Mouse (Mus musculus): Measurements from ENCODE around the gene Trp53rkb. TPM values are rescaled to one million over a fixed set of nuclear protein-coding genes. Genes with fewer than 3 reads are reported as not detected.

Gene Trp53rkb
- polyA plus RNA-seq, 1 experiment from 2014 or later = 10.0 TPM

DNA sequence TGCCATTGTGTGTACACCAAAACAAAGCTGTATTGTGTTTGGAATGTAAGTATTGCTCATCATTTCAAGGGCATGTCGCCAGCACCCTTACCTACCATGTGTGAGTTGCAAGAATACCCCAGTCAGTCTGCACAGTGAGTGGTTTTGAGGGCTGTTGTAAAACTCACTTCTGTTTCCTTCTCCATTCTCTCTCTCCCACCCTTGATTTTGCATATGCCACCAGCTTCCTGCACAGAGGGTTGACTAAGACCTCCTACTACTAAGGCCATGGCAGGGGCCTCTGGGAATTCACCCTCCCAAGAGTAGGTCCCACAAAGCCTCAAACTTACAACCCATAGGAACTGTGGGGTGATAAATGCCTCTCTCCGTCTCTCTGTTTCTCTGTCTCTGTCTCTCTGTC is 9.1 kb downstream of the Trp53rkb start:
- no peak for ATAC-seq (ENCODE audit: low FRiP score)
- H3K4me3 ChIP-seq (replicated peaks) = no peak overlapping the region
- H3K4me2 ChIP-seq = no peak overlapping the region
- peaks cover 9% of the 10 kb centered on the region for H3K4me1 ChIP-seq
- H3K9me3 ChIP-seq = no peaks in the 10 kb centered on the region
- 0 out of 2 replicates have a peak, but pooled peaks cover 8% of the 10 kb centered on the region for H3K27me3 ChIP-seq
- H3K27ac ChIP-seq = no peak overlapping the region
- no peak overlapping the region for H3K9ac ChIP-seq
- WGBS = 84% methylated on average over 2 of the region's 2 CpGs
- peaks cover 22% of the 10 kb centered on the region for H3K36me3 ChIP-seq (replicated peaks)

DNA sequence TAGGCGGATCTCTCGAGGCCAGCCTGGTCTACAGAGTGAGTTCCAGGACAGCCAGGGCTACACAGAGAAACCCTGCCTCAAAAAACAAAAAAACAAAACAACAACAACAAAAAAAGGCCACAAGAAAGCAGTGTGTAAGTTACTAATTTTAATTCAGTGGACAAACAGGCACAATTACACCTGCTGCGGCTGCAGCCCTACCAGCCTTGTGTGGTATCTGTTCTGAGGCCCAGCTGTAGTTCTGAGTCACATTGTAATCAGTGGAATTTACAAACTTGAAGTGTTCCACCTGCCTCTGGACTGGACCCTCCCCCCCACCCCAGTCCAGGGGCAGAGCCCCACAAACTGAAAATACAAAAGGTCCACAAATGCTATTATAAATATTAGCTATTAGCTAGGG is 11.0 kb downstream of the Trp53rkb start:
- no peak overlapping the region for H3K27ac ChIP-seq
- ATAC-seq (ENCODE audit: low FRiP score) = no peak
- H3K36me3 ChIP-seq (replicated peaks) = peaks cover 4% of the 10 kb centered on the region
- H3K9ac ChIP-seq = no peak overlapping the region
- H3K4me3 ChIP-seq (replicated peaks) = no peak overlapping the region
- H3K4me1 ChIP-seq = peaks cover 15% of the 10 kb centered on the region
- H3K27me3 ChIP-seq = 0 out of 2 replicates have a peak, but pooled peaks cover 8% of the 10 kb centered on the region
- H3K4me2 ChIP-seq = no peak overlapping the region
- no peaks in the 10 kb centered on the region for H3K9me3 ChIP-seq
- 94% methylated on average over 3 of the region's 3 CpGs for WGBS

- H3K27ac ChIP-seq = peak within 1 kb of the TSS; percentile 46; the same call in 1 of the 2 replicates
- peaks cover 15% of the 10 kb centered on the region for H3K4me1 ChIP-seq
- WGBS = under 1% methylated on average over 68 of the region's 76 CpGs
- H3K4me3 ChIP-seq (replicated peaks) = peak within 1 kb of the TSS; percentile 77
- ATAC-seq (ENCODE audit: low FRiP score) = peak; percentile 90
- 0 out of 2 replicates have a peak, but pooled peaks cover 8% of the 10 kb centered on the region for H3K27me3 ChIP-seq
- H3K36me3 ChIP-seq (replicated peaks) = no peaks in the 10 kb centered on the region
- H3K9ac ChIP-seq = peak within 1 kb of the TSS; percentile 76
- H3K4me2 ChIP-seq = peak within 1 kb of the TSS; percentile 84
- H3K9me3 ChIP-seq = no peaks in the 10 kb centered on the region
Measured at GRCm38 (mm10) chr2:166805250-166806172, 13.2 kb downstream of the Trp53rkb start, which contains the start of gene Arfgef2. Gene Arfgef2 (plus strand): TSS chr2:166805588.

GRCm38 (mm10) chr2:166806173-166806705 is 13.9 kb downstream of the Trp53rkb start:
- Histone ChIP-seq H3K4me2 (peak overlapping the region; percentile 84), H3K27ac (peak overlapping the region; percentile 46; the same call in 1 of the 2 replicates), H3K36me3 (replicated peaks) (no peaks in the 10 kb centered on the region), H3K9ac (peak overlapping the region; percentile 76), H3K4me1 (peaks cover 15% of the 10 kb centered on the region), H3K9me3 (no peaks in the 10 kb centered on the region), H3K4me3 (replicated peaks) (peak overlapping the region; percentile 77), H3K27me3 (0 out of 2 replicates have a peak, but pooled peaks cover 8% of the 10 kb centered on the region)
- no peak; the same call in 1 of the 2 replicates for ATAC-seq (ENCODE audit: low FRiP score)
- WGBS = 29% methylated on average over 14 of the region's 14 CpGs

DNA sequence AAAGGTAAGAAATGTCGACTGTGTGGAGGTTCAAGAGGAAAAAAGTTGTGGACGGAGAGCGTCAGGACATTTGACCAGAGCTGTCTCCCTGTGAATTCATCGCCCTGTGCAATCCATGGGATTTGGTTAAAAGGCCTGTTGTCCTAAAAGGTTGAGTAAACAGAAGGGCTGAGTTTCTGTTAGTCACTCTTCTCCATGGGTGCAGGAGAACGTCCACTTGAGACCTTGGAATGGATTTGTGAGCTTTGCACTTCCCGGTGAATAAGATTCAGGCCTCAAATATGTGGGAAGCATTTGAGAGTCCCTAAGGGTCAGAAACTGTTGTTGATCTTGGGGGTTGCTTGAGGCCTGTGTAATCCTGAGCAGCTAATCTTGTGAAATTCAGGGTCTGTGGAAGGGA is 14.5 kb downstream of the Trp53rkb start:
- H3K9ac ChIP-seq = no peak overlapping the region
- peaks cover 15% of the 10 kb centered on the region for H3K4me1 ChIP-seq
- no peak overlapping the region for H3K4me3 ChIP-seq (replicated peaks)
- no peaks in the 10 kb centered on the region for H3K36me3 ChIP-seq (replicated peaks)
- 0 out of 2 replicates have a peak, but pooled peaks cover 8% of the 10 kb centered on the region for H3K27me3 ChIP-seq
- H3K4me2 ChIP-seq = peak overlapping the region; percentile 84; the same call in 1 of the 2 replicates
- no peak for ATAC-seq (ENCODE audit: low FRiP score)
- WGBS = 84% methylated on average over 6 of the region's 6 CpGs
- no peak overlapping the region for H3K27ac ChIP-seq
- H3K9me3 ChIP-seq = no peaks in the 10 kb centered on the region

DNA sequence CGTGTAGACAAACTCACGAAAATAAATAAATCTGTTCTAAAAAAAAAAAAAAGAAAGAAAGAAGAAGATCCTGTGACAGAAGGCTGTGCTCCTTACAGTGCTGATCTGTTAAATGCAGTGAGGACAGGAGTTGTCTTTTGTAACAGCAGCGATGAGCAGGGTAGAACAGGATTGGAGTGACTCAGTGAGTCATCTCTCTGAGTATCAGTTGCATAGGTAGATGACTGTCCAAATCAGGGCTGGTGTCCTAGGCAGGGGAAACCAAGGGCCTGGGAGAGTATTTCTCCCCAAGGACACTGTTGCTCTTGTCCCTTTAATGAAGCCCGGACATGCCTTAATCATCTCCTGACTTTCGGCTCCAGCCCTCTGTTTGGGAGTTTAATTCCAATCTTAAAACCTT is 17.2 kb downstream of the Trp53rkb start:
- Histone ChIP-seq H3K27ac (no peak overlapping the region), H3K9me3 (no peaks in the 10 kb centered on the region), H3K9ac (no peak overlapping the region), H3K4me3 (replicated peaks) (no peak overlapping the region), H3K4me2 (no peak overlapping the region), H3K27me3 (0 out of 2 replicates have a peak, but pooled peaks cover under 1% of the 10 kb centered on the region), H3K36me3 (replicated peaks) (no peaks in the 10 kb centered on the region), H3K4me1 (peaks cover 15% of the 10 kb centered on the region)
- 92% methylated on average over 5 of the region's 5 CpGs for WGBS
- no peak for ATAC-seq (ENCODE audit: low FRiP score)

DNA sequence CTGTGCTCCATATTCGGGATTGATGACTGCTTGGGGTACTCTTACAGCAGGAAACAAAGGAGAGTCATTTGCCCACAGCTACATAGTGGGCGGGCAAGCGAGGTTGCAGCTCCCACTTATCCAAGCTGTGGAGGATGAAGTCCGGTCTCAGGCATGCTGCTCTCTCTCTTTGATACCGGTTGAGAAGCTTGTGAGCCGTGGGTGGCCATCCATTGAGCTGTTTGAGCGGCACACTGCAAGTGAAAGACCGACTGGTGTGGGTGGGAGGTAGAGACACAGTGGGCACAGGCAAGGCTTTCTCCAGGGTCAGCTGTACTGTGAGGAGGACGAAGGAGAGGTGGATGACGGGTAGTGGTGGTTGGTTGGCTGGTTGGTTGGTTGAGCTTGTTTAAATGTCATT is 18.5 kb downstream of the Trp53rkb start:
- WGBS = 81% methylated on average over 10 of the region's 10 CpGs
- H3K4me1 ChIP-seq = peaks cover 13% of the 10 kb centered on the region
- no peak overlapping the region for H3K4me3 ChIP-seq (replicated peaks)
- ATAC-seq (ENCODE audit: low FRiP score) = no peak
- H3K27me3 ChIP-seq = no peaks in the 10 kb centered on the region
- H3K4me2 ChIP-seq = no peak overlapping the region
- H3K27ac ChIP-seq = no peak overlapping the region
- no peaks in the 10 kb centered on the region for H3K36me3 ChIP-seq (replicated peaks)
- H3K9ac ChIP-seq = no peak overlapping the region
- H3K9me3 ChIP-seq = no peaks in the 10 kb centered on the region

DNA sequence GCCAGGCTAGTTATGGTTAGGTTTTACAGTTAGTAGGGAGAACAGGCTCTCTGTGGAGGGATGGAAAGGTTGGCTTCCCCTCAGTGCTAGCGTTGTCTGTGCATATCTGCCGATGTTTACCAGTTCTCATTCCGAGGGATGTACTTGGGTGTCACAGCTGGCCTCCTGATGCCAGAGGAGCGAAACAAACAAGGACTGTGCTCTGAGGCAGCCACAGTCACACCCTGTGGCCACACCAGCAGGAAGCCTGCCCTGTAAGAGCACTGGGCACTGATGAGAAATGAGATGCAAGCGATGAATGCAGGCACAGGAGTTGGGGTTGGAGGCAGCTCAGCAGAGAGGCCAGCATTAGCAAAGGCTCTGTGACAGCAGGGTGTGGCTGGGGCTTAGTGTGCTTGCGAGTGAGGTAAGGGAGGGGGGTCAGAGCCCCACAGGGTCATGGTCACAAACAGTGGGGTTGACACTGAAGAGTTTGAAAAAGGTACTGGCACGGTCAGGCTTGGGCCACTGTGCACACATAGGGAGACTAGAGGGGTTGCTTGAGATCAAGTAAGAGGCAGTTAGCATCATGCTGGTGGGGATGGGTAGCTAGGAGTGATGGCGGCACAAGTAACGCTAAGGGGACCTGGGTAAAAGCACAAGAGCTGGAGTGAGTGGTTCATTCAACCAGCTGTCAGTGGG is 26.3 kb downstream of the Trp53rkb start:
- Histone ChIP-seq H3K9ac (no peak overlapping the region), H3K27ac (no peak overlapping the region), H3K4me2 (no peak overlapping the region), H3K36me3 (replicated peaks) (no peaks in the 10 kb centered on the region), H3K4me3 (replicated peaks) (no peak overlapping the region), H3K9me3 (no peaks in the 10 kb centered on the region), H3K4me1 (no peaks in the 10 kb centered on the region), H3K27me3 (no peaks in the 10 kb centered on the region)
- no peak for ATAC-seq (ENCODE audit: low FRiP score)
- 87% methylated on average over 9 of the region's 9 CpGs for WGBS

DNA sequence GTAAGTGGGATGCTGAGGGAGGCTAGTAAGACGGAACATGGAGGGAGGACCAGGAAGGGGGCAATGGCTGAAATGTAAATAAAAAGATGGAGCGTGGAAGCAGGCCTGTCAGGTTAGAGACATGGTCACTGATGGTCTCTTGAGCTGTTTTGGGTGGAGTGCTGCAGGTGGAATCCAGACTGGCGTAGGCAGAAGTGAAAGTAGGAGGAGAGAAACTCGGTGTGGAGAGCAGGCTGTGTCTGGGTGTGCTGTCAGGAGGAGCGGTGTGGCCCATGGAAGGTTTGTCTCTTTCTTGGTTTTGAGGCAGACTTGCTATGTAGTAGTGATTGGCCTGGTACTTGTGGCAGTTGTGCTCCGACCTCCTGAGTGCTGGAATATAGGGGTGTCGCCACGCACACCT is 27.5 kb downstream of the Trp53rkb start:
- H3K27ac ChIP-seq = no peak overlapping the region
- H3K36me3 ChIP-seq (replicated peaks) = no peaks in the 10 kb centered on the region
- H3K9me3 ChIP-seq = no peaks in the 10 kb centered on the region
- H3K4me2 ChIP-seq = no peak overlapping the region
- no peaks in the 10 kb centered on the region for H3K4me1 ChIP-seq
- no peak for ATAC-seq (ENCODE audit: low FRiP score)
- H3K4me3 ChIP-seq (replicated peaks) = no peak overlapping the region
- H3K27me3 ChIP-seq = no peaks in the 10 kb centered on the region
- H3K9ac ChIP-seq = no peak overlapping the region
- WGBS = 89% methylated on average over 8 of the region's 8 CpGs

DNA sequence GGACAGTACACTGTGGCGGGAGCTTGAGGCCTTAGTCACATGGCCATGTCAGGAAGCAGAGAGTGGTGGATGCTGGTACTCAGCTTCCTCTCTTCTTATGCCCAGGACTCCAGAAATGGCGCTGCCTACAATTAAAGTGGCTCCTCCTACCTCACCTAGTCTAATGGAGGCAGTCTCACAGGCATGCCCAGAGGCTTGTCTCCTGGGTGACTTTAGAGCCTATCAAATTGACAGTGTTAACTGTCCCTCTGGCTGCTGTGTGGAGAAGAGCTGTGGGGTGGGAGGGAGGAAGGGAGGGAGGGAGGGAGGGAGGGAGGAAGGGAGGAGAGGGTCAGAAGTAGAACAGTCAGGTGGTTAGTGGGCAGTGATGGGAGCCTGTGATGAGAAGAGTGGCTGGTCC is 28.5 kb downstream of the Trp53rkb start:
- Histone ChIP-seq H3K4me3 (replicated peaks) (no peak overlapping the region), H3K27ac (no peak overlapping the region), H3K4me1 (no peaks in the 10 kb centered on the region), H3K4me2 (no peak overlapping the region), H3K36me3 (replicated peaks) (no peaks in the 10 kb centered on the region), H3K9me3 (no peaks in the 10 kb centered on the region), H3K9ac (no peak overlapping the region), H3K27me3 (no peaks in the 10 kb centered on the region)
- WGBS = 72% methylated on average over 2 of the region's 2 CpGs
- no peak for ATAC-seq (ENCODE audit: low FRiP score)

DNA sequence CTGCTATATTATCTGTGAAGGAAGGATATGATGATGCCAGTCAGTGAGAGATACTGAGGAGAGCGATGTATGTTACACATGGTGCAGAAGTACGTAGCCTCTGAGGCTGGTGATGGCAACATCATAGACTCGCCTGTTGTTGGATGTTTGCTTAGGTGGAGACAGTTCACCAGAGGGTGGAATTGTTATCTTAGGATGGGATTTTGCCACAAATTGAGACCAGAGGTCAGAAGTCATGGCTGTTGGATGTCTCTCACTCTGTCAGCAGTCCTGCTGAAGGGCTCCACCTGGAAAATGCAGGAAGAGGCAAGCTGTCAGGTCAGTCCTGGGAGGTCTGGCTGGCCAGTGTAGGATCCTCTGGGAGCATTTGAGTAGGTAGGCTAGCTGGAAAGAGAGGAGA is 29.1 kb downstream of the Trp53rkb start:
- Histone ChIP-seq H3K9ac (no peak overlapping the region), H3K27me3 (no peaks in the 10 kb centered on the region), H3K27ac (no peak overlapping the region), H3K4me1 (no peaks in the 10 kb centered on the region), H3K9me3 (no peaks in the 10 kb centered on the region), H3K36me3 (replicated peaks) (no peaks in the 10 kb centered on the region), H3K4me3 (replicated peaks) (no peak overlapping the region), H3K4me2 (no peak overlapping the region)
- WGBS = 95% methylated on average over 3 of the region's 3 CpGs
- no peak for ATAC-seq (ENCODE audit: low FRiP score)

DNA sequence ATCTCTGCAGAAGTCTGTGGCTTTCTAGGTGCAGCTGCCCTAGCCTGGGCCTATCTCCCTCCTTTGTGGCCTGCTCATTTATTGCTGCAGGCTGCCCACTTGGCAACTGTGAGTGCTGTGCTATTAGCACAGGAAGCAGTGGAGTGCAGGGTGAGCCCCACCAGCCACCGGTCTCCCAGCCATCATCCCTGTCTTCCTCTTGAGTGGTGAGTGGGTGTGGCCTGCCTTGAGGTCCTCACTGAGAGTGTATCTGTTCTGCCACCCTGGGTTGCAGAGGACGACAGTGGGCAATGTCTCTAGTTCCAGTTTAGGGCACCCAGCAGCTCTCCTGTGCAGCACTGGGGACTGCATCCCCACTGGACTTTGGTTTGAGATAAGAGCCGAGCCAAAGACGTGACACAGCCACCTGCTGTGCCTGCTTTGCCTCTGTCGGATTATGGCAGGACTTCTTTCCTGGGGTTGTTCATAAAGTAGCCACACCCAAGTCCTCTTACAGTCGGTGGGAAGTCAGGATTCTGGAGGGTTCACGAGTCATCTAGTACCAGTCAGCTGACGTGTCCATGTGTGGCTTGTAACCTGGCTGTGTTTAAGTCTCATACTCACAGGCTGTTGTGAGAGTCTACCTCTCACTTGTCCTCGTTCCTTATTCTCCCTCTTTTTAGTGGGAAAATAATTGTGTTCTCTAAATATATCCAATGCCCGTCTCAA is 29.9 kb downstream of the Trp53rkb start:
- H3K27me3 ChIP-seq = no peaks in the 10 kb centered on the region
- no peaks in the 10 kb centered on the region for H3K4me1 ChIP-seq
- no peak overlapping the region for H3K9ac ChIP-seq
- no peaks in the 10 kb centered on the region for H3K9me3 ChIP-seq
- no peak for ATAC-seq (ENCODE audit: low FRiP score)
- no peaks in the 10 kb centered on the region for H3K36me3 ChIP-seq (replicated peaks)
- no peak overlapping the region for H3K4me3 ChIP-seq (replicated peaks)
- WGBS = 78% methylated on average over 10 of the region's 10 CpGs
- H3K27ac ChIP-seq = no peak overlapping the region
- no peak overlapping the region for H3K4me2 ChIP-seq
